Mouse (Mus musculus) mouse embryonic stem cell (cell line): ENCODE data around the gene Gm9040.
"Not testable (repeated sequence)": the region's sequence is repeated elsewhere in the genome, so short reads cannot be mapped to it uniquely, and the experiment has no call there.

Experiments used
- in situ Hi-C, 2 experiments: fragments of 300-500 bp; cut with MboI; formaldehyde crosslinking; loops; 1 replicate in 1 of 2; 3 replicates in 1 of 2; pipeline ENCODE4 v1.14.3; 2019 to 2020; ENCODE audit warnings: low sequenced_read_pairs in 2 of 2, low pct_unique_long_range_greater_than_20kb in 1 of 2, mixed read lengths in 1 of 2; ENCODE audit not compliant: unreplicated experiment in 1 of 2

Gene Gm9040

DNA sequence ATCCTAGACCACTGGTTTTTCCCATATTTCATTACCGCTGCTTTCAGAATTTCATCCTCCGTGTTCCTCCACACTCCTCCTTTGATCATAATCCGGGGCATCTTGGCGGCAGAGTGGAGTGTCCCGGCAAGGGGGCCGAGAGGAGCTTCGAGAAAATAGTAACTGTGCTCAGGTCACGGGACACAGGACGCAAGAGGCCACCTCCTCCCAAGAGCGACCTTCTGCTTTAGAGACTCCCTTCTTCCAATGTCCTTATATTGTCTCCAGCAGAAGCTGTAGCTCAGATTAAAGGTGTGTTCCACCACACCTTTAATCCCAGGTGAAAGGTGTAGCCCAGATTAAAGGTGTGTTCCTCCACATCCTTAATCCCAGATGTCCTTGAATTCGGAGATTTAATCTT lies at the start of gene Gm9040:
Gene Gm9040, minus strand, starts transcription at position 101 of the 400 bp plus-strand sequence.
- in situ Hi-C loops: not testable (repeated sequence)

DNA sequence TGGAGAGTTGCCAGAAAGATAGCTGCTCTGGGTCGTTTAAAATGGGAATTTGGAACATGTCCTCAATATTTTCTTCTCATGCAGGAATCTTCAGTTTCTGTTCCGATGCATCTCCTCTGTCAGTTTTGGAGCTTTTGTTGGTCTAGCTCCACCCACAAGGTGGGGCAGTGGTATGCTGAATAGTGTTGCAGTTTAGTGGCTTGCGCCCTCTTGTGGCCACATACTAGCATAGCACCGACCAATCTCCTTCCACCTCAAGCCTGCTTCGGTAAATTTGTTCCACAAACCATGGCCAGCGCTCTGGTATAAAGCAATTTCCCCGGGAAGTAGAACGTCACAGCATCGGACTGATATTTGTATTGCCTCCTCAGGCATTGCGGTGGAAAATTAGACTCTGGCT lies 43.7 kb upstream of the Gm9040 start:
- in situ Hi-C loops: no loop called here

DNA sequence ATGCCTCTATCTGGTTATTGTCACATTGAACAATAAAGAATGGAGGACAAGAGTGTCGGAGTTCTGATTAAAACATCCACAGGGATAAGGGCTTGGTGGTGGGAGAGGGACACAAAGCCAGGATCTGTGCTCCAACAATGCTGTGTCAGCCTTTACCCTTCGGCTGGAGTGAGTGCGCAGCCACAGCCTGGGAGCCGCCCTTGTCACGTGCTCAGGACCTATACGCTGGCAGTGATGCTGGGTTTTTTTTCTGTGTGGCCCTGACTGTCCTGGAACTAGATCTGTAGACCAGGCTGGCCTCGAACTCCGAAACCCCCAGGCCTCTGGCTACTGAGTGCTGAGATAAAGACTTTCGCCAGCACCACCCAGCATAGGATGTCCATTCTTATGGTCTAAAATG lies 42.7 kb upstream of the Gm9040 start:
- in situ Hi-C loops: no loop called here

GRCm38 (mm10) chr10:118354005-118354404 lies 27.2 kb upstream of the Gm9040 start, which contains the start of gene Gm9049:
Gm9049 (minus strand) TSS chr10:118354105.
- in situ Hi-C loops: not testable (repeated sequence)

DNA sequence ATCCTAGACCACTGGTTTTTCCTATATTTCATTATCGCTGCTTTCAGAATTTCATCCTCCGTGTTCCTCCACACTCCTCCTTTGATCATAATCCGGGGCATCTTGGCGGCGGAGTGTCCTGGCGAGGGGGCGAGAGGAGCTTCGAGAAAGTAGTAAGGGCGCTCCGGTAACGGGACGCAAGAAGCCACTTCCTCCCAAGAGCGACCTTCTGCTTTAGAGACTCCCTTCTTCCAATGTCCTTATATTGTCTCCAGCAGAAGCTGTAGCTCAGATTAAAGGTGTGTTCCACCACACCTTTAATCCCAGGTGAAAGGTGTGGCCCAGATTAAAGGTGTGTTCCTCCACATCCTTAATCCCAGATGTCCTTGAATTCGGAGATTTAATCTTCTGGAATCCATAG lies 21.8 kb upstream of the Gm9040 start, which contains the start of gene Gm9048:
Gene Gm9048, minus strand, starts transcription at position 101 of the 400 bp plus-strand sequence.
- in situ Hi-C loops: not testable (repeated sequence)

GRCm38 (mm10) chr10:118343155-118343554 lies 16.4 kb upstream of the Gm9040 start, which contains the start of gene Gm9046:
Gm9046 (minus strand) TSS chr10:118343255.
- in situ Hi-C loops: not testable (repeated sequence)

DNA sequence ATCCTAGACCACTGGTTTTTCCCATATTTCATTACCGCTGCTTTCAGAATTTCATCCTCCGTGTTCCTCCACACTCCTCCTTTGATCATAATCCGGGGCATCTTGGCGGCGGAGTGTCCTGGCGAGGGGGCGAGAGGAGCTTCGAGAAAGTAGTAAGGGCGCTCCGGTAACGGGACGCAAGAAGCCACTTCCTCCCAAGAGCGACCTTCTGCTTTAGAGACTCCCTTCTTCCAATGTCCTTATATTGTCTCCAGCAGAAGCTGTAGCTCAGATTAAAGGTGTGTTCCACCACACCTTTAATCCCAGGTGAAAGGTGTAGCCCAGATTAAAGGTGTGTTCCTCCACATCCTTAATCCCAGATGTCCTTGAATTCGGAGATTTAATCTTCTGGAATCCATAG lies 11.0 kb upstream of the Gm9040 start, which contains the start of gene Gm9045:
Gene Gm9045, minus strand, starts transcription at position 101 of the 400 bp plus-strand sequence.
- in situ Hi-C loops: not testable (repeated sequence)

GRCm38 (mm10) chr10:118332308-118332707 lies 5.5 kb upstream of the Gm9040 start, which contains the start of gene Gm9044:
Gm9044 (minus strand) TSS chr10:118332408.
- in situ Hi-C loops: not testable (repeated sequence)

DNA sequence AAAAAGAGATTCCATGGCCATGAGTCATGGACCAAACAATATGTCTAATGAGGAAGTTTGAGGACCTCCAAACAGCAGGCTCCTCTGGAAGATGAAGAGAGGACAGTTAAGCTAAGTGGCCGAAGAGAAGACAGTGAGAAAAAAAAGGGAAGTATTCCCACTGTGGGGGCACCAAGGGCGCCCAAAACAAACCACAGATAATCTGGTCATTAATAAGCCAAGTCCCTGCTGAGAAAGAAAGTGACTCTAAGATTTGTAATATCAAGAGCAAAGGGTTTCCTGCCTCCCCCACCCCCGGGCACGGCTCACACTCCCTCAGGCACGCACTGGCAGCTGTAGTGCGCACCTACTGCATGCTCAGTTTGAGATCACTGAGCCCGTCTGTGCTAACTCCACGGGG lies 7.7 kb downstream of the Gm9040 start:
- in situ Hi-C loops: no loop called here

- in situ Hi-C loops: not testable (repeated sequence)
Observed at GRCm38 (mm10) chr10:118302133-118302532, 24.6 kb downstream of the Gm9040 start.

DNA sequence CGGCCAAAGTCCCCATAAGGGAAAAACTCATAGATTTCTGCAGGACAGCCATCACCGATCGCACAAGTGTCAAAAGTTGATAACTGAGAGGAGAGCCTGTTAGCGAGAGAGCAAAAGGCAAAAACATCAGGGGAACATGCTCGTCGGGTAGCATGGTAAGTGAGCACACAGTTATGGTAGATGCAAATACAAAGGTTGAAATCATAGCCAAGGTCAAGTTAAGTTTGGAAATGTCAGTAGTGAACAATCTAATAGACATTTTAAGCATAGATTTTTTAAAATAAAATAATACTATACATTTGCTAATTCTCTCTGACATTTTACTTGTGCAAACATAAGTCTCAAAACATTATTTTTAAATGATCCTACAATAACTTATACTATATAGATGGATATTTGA lies 31.8 kb downstream of the Gm9040 start, which contains the start of gene Iltifb:
Gene Iltifb, minus strand, starts transcription at position 101 of the 400 bp plus-strand sequence.
- in situ Hi-C loops: no loop called here

DNA sequence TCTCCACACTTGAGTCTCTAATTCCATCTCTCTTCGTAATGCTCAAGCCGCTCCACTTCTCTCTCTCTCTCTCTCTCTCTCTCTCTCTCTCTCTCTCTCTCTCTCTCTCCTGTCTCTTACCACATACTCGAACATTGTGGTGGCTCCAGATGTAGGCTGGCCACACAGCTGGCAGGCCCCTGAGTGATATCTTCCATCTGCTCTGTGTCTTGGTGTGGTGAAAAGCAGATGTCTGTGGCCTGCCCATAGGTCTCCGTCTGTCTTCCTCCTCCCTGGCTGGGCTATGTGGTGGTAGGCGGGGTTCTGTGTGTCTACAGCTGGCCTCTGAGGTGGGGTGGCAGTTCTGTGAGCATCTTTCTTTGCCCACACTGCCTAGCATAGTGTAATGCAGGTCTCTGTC lies 43.8 kb downstream of the Gm9040 start:
- in situ Hi-C loops: not testable (repeated sequence)

DNA sequence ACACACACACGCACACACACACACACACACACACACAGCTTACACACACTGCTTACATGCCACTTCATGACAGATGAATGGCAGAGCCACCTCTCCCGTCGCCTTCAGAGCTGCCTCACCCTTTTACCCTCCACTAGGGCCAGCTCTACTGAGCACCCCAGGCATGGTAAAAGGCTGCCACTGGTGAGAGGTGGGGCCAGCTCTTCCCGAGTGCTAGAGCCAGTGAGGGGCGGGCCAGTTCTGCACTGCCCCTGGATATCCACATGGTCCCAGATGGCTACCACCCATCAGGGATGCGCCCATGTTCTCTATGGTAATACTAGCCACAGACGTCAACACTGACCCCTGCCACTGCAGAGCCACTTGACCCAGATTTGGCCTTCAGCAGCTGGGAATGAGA lies 44.2 kb downstream of the Gm9040 start:
- in situ Hi-C loops: not testable (repeated sequence)

- in situ Hi-C loops: not testable (repeated sequence)
Observed at GRCm38 (mm10) chr10:118278069-118278468, 48.7 kb downstream of the Gm9040 start.
